Mouse (Mus musculus) lung, postnatal 25 days (tissue): ENCODE measurements around the gene Zic2.

Source experiments
- DNase-seq: peaks from one replicate; pipeline ENCODE4 v3.0.0; 2022; ENCODE audit warnings: low spot score

Zic2 gene

GRCm38 (mm10) chr14:122477261-122477671 lies 2.0 kb downstream of the Zic2 start:
- DNase-seq: no peak

- no peak for DNase-seq
Observed at GRCm38 (mm10) chr14:122477971-122478573, 2.8 kb downstream of the Zic2 start.

GRCm38 (mm10) chr14:122478574-122479011 lies 3.4 kb downstream of the Zic2 start:
- DNase-seq: no peak

- DNase-seq: no peak
Observed at GRCm38 (mm10) chr14:122479461-122480109, 4.3 kb downstream of the Zic2 start.

- DNase-seq: no peak
Observed at GRCm38 (mm10) chr14:122480355-122480754, 5.1 kb downstream of the Zic2 start.

- no peak for DNase-seq
Observed at GRCm38 (mm10) chr14:122481181-122481580, 5.9 kb downstream of the Zic2 start.

- no peak for DNase-seq
Observed at GRCm38 (mm10) chr14:122482081-122483023, 7.1 kb downstream of the Zic2 start.

- no peak for DNase-seq
Observed at GRCm38 (mm10) chr14:122483024-122483385, 7.8 kb downstream of the Zic2 start.

GRCm38 (mm10) chr14:122483556-122484421 lies 8.6 kb downstream of the Zic2 start:
- DNase-seq: no peak

- no peak for DNase-seq
Observed at GRCm38 (mm10) chr14:122484458-122484843, 9.2 kb downstream of the Zic2 start.

GRCm38 (mm10) chr14:122484844-122485551 lies 9.8 kb downstream of the Zic2 start:
- DNase-seq: no peak

- no peak for DNase-seq
Observed at GRCm38 (mm10) chr14:122485635-122486181, 10.5 kb downstream of the Zic2 start.

- DNase-seq: no peak
Observed at GRCm38 (mm10) chr14:122486611-122487010, 11.4 kb downstream of the Zic2 start.

- no peak for DNase-seq
Observed at GRCm38 (mm10) chr14:122487366-122487765, 12.1 kb downstream of the Zic2 start.

GRCm38 (mm10) chr14:122489041-122489440 lies 13.8 kb downstream of the Zic2 start:
- no peak for DNase-seq

- no peak for DNase-seq
Observed at GRCm38 (mm10) chr14:122489686-122490414, 14.6 kb downstream of the Zic2 start.

GRCm38 (mm10) chr14:122490441-122491328 lies 15.4 kb downstream of the Zic2 start, which contains the start of gene Gm10837:
Gene Gm10837 (plus strand): TSS chr14:122490586.
- DNase-seq: no peak

GRCm38 (mm10) chr14:122491521-122491920 lies 16.3 kb downstream of the Zic2 start:
- no peak for DNase-seq

- no peak for DNase-seq
Observed at GRCm38 (mm10) chr14:122492015-122492414, 16.8 kb downstream of the Zic2 start.
